Mouse (Mus musculus) stomach, postnatal 0 days (tissue): ENCODE results near the gene Gm43951. TPM values are rescaled to one million over a fixed set of nuclear protein-coding genes. Genes with fewer than 3 reads are reported as not detected.

Experiments
- ATAC-seq: fragments of 200-750 bp; cut with Nextera tagmentation; 2 replicates; pipeline ENCODE4 v1.8.0; 2017; ENCODE audit not compliant: low FRiP score, low TSS enrichment
- DNase-seq: peaks from one replicate; pipeline ENCODE4 v3.0.0-alpha.2; 2016; ENCODE audit warnings: low spot score
- H3K27ac ChIP-seq: fragments of 300-500 bp; sonication (generic); replicated peaks from 2 replicates; pipeline ENCODE4 v1.5.1; 2014; ENCODE audit warnings: mild to moderate bottlenecking, control low read depth
- H3K27me3 ChIP-seq: fragments of 300-500 bp; sonication (generic); 2 replicates; pipeline ENCODE4 v1.6.1; 2014; ENCODE audit warnings: low read length; ENCODE audit not compliant: control insufficient read depth, insufficient read depth
- H3K36me3 ChIP-seq: fragments of 300-500 bp; sonication (generic); 2 replicates; pipeline ENCODE4 v1.6.1; 2014; ENCODE audit warnings: low read length, mixed read lengths; ENCODE audit not compliant: control insufficient read depth, insufficient read depth
- H3K4me1 ChIP-seq: fragments of 300-500 bp; sonication (generic); replicated peaks from 2 replicates; pipeline ENCODE4 v1.6.1; 2014; ENCODE audit warnings: antibody characterized with exemption; ENCODE audit not compliant: control insufficient read depth, insufficient read depth
- H3K4me2 ChIP-seq: fragments of 300-500 bp; sonication (generic); replicated peaks from 2 replicates; pipeline ENCODE4 v1.6.1; 2014; ENCODE audit warnings: low read depth, mild to moderate bottlenecking, control low read depth, moderate library complexity
- H3K4me3 ChIP-seq: fragments of 300-500 bp; sonication (generic); 2 replicates; pipeline ENCODE4 v1.5.1; 2014; ENCODE audit warnings: low read depth, low read length, control low read depth
- H3K9ac ChIP-seq: fragments of 300-500 bp; sonication (generic); 2 replicates; pipeline ENCODE4 v1.6.1; 2014; ENCODE audit warnings: mild to moderate bottlenecking, low read length, control low read depth, mixed read lengths
- H3K9me3 ChIP-seq: fragments of 300-500 bp; sonication (generic); 2 replicates; pipeline ENCODE4 v1.6.1; 2016; ENCODE audit warnings: low read length; ENCODE audit not compliant: control insufficient read depth
- CTCF ChIP-seq: IDR thresholded peaks from 2 replicates; pipeline ENCODE4 v1.5.1; 2016; ENCODE audit warnings: antibody characterized with exemption, low read depth, mild to moderate bottlenecking, moderate library complexity
- EP300 ChIP-seq: optimal IDR thresholded peaks from 2 replicates; pipeline ENCODE3; 2016; ENCODE audit warnings: antibody characterized with exemption
- WGBS: fragments of 180-500 bp; shearing (Covaris S2); extraction: QIAGEN DNeasy Blood & Tissue Kit; methylation state at CpG from one replicate; pipeline ENCODE4 v1.1.7; 2014; 5-methylcytosine and 5-hydroxymethylcytosine counted together
- polyA plus RNA-seq: library from polyadenylated mRNA; unstranded; fragments of >200 nt; fragmentation: Nextera tagmentation; extraction: Ambion mirVana; gene quantifications from 2 replicates; pipeline ENCODE4 v1.2.1, GENCODE M21; 2015

The Gm43951 gene
- polyA plus RNA-seq: 0.06 and 0.10 TPM in 2 replicates

GRCm38 (mm10) chr11:72206341-72207203 is at the start of gene Gm43951:
Gene Gm43951 (minus strand): TSS chr11:72206840.
- no peaks in the 10 kb centered on the region for H3K27me3 ChIP-seq
- peak; percentile 68 for ATAC-seq
- 0 out of 2 replicates have a peak, but pooled peaks cover 2% of the 10 kb centered on the region for H3K4me1 ChIP-seq
- TF ChIP-seq EP300: no peak
- peak; percentile 48 for TF ChIP-seq CTCF
- peak within 1 kb of the TSS; percentile 50 for H3K27ac ChIP-seq
- peak; percentile 53 for DNase-seq
- peak within 1 kb of the TSS; percentile 90 for H3K4me3 ChIP-seq
- WGBS: under 1% methylated on average over 43 of the region's 43 CpGs
- peak within 1 kb of the TSS; percentile 96 for H3K4me2 ChIP-seq
- H3K9ac ChIP-seq: peak within 1 kb of the TSS; percentile 75
- peaks cover 3% of the 10 kb centered on the region; the same call in 1 of the 2 replicates for H3K36me3 ChIP-seq
- H3K9me3 ChIP-seq: no peaks in the 10 kb centered on the region

GRCm38 (mm10) chr11:72256441-72256840 is 49.8 kb upstream of the Gm43951 start:
- H3K4me1 ChIP-seq: no peaks in the 10 kb centered on the region

GRCm38 (mm10) chr11:72255629-72256028 is 49.0 kb upstream of the Gm43951 start:
- TF ChIP-seq CTCF: no peak
- no peak for TF ChIP-seq EP300
- H3K36me3 ChIP-seq: no peaks in the 10 kb centered on the region
- 90% methylated on average over 4 of the region's 4 CpGs for WGBS
- no peaks in the 10 kb centered on the region for H3K27me3 ChIP-seq
- H3K4me1 ChIP-seq: no peaks in the 10 kb centered on the region
- no peaks in the 10 kb centered on the region for H3K9me3 ChIP-seq
- no peak overlapping the region for H3K4me2 ChIP-seq
- H3K4me3 ChIP-seq: no peak overlapping the region
- ATAC-seq: no peak
- H3K27ac ChIP-seq: no peak overlapping the region
- DNase-seq: no peak
- H3K9ac ChIP-seq: no peak overlapping the region

More at GRCm38 (mm10) chr11:72256441-72256840, 49.8 kb upstream of the Gm43951 start:
- Histone ChIP-seq H3K9me3 (no peaks in the 10 kb centered on the region), H3K4me3 (no peak overlapping the region), H3K36me3 (no peaks in the 10 kb centered on the region), H3K4me2 (no peak overlapping the region), H3K27ac (no peak overlapping the region), H3K27me3 (no peaks in the 10 kb centered on the region), H3K9ac (no peak overlapping the region)
- no peak for ATAC-seq
- TF ChIP-seq CTCF: no peak
- no peak for TF ChIP-seq EP300
- no peak for DNase-seq
- WGBS: 79% methylated on average over 2 of the region's 2 CpGs

GRCm38 (mm10) chr11:72245196-72245753 is 38.6 kb upstream of the Gm43951 start:
- DNase-seq: no peak
- Histone ChIP-seq H3K9me3 (no peaks in the 10 kb centered on the region), H3K9ac (no peak overlapping the region), H3K4me2 (no peak overlapping the region), H3K4me1 (no peaks in the 10 kb centered on the region), H3K27me3 (no peaks in the 10 kb centered on the region), H3K4me3 (no peak overlapping the region), H3K36me3 (no peaks in the 10 kb centered on the region), H3K27ac (no peak overlapping the region)
- ATAC-seq: no peak
- TF ChIP-seq EP300 (no peak), CTCF (no peak)
- 77% methylated on average over 8 of the region's 8 CpGs for WGBS

- Histone ChIP-seq H3K27ac (no peak overlapping the region), H3K4me1 (no peaks in the 10 kb centered on the region), H3K9ac (no peak overlapping the region), H3K36me3 (no peaks in the 10 kb centered on the region), H3K27me3 (no peaks in the 10 kb centered on the region), H3K4me2 (no peak overlapping the region), H3K9me3 (no peaks in the 10 kb centered on the region), H3K4me3 (no peak overlapping the region)
- 72% methylated on average over 4 of the region's 4 CpGs for WGBS
- TF ChIP-seq CTCF (0 out of 2 replicates have a peak, but pooled peaks have one; percentile 18), EP300 (no peak)
- DNase-seq (no peak), ATAC-seq (no peak)
Measured at GRCm38 (mm10) chr11:72240062-72240860, 33.6 kb upstream of the Gm43951 start.
